Mouse (Mus musculus) C2C12 (cell line): ENCODE data around the gene Ttll1. TPM values are rescaled to one million over a fixed set of nuclear protein-coding genes. Genes with fewer than 3 reads are reported as not detected.

Source experiments
- H3K27me3 ChIP-seq: one replicate; pipeline ENCODE4 v1.6.1; 2011; ENCODE audit not compliant: control insufficient read depth, insufficient read depth, insufficient read length
- H3K36me3 ChIP-seq: one replicate; pipeline ENCODE4 v1.6.1; 2011; ENCODE audit not compliant: control insufficient read depth, insufficient read depth
- H3K4me3 ChIP-seq: one replicate; pipeline ENCODE4 v1.5.1; 2011; ENCODE audit warnings: mild to moderate bottlenecking, control low read depth; ENCODE audit not compliant: poor library complexity, insufficient read depth, severe bottlenecking
- H3K79me2 ChIP-seq: one replicate; pipeline ENCODE4 v1.6.1; 2011; ENCODE audit not compliant: control insufficient read depth, insufficient read depth
- H3K79me3 ChIP-seq: one replicate; pipeline ENCODE4 v1.6.1; 2011; ENCODE audit warnings: low read depth, control low read depth
- H3ac ChIP-seq: one replicate; pipeline ENCODE3; 2011; ENCODE audit warnings: low read depth; ENCODE audit not compliant: control insufficient read depth, insufficient read length
- CEBPB ChIP-seq: IDR thresholded peaks from one replicate; pipeline ENCODE4 v1.6.1; 2011; ENCODE audit warnings: low read depth, mild to moderate bottlenecking, control low read depth, moderate library complexity
- CTCF ChIP-seq: IDR thresholded peaks from one replicate; pipeline ENCODE4 v1.5.1; 2011; ENCODE audit not compliant: control insufficient read depth, insufficient read depth, insufficient read length
- FOSL1 ChIP-seq: IDR thresholded peaks from one replicate; pipeline ENCODE4 v1.8.0; 2011; ENCODE audit warnings: mild to moderate bottlenecking, low read length; ENCODE audit not compliant: poor library complexity, insufficient read depth, severe bottlenecking
- MAX ChIP-seq: IDR thresholded peaks from one replicate; pipeline ENCODE4 v1.6.1; 2011; ENCODE audit warnings: mild to moderate bottlenecking, control low read depth
- MYOD1 ChIP-seq: IDR thresholded peaks from one replicate; pipeline ENCODE4 v1.6.1; 2011; ENCODE audit warnings: low read depth; ENCODE audit not compliant: control insufficient read depth, insufficient read length
- MYOG ChIP-seq: IDR thresholded peaks from one replicate; pipeline ENCODE4 v1.6.1; 2011; ENCODE audit not compliant: control insufficient read depth, insufficient read length; ENCODE audit errors: extremely low read depth
- USF1 ChIP-seq: IDR thresholded peaks from one replicate; pipeline ENCODE4 v1.6.1; 2011; ENCODE audit warnings: low read depth, mild to moderate bottlenecking, control low read depth, moderate library complexity
- microRNA-seq: library from miRNA; unstranded; fragments of <30 nt; microRNA quantifications from one replicate; pipeline ENCODE4, GENCODE M21; 2019; ENCODE audit warnings: borderline microRNAs expressed
- polyA plus RNA-seq: library from polyadenylated mRNA; unstranded; fragments of >200 nt; fragmentation: generic; extraction: Trizol; gene quantifications from one replicate; pipeline ENCODE4 v1.2.1, GENCODE M21; 2012; ENCODE audit warnings: missing spikeins

Gene Ttll1
- polyA plus RNA-seq, 1 experiment, result 28.5 TPM

- no peak for TF ChIP-seq MAX
- no peak for TF ChIP-seq MYOD1
- TF ChIP-seq USF1, result no peak
- no peak for TF ChIP-seq CEBPB
- TF ChIP-seq MYOG, result no peak
- TF ChIP-seq FOSL1, result no peak
- no peak for TF ChIP-seq CTCF
- Histone ChIP-seq H3ac (no peak overlapping the region), H3K4me3 (no peak overlapping the region), H3K27me3 (no peaks in the 10 kb centered on the region), H3K36me3 (peaks cover 11% of the 10 kb centered on the region), H3K79me2 (peaks cover 100% of the 10 kb centered on the region), H3K79me3 (peaks cover 98% of the 10 kb centered on the region)
These were observed 76.0 kb downstream of the Ttll1 start for GRCm38 (mm10) chr15:83434692-83435091.

Small RNAs within 50 kb of the gene (microRNA-seq; reads per million reads assigned to microRNA genes)
- gene Gm24575, result not detected

Other genes with a start within 250 kb of the Ttll1 start
- gene Arfgap3, start 160.6 kb downstream of the Ttll1 start, polyA plus RNA-seq, result 39.6 TPM
- gene Pacsin2, start 46.3 kb downstream of the Ttll1 start, polyA plus RNA-seq, result 101 TPM
- gene Bik, start 16.0 kb upstream of the Ttll1 start, polyA plus RNA-seq, result 0.91 TPM
- gene Tspo, start 52.7 kb upstream of the Ttll1 start, polyA plus RNA-seq, result 693 TPM
- gene Mcat, start 52.9 kb upstream of the Ttll1 start, polyA plus RNA-seq, result 42.4 TPM
- 84.8 TPM for gene Ttll12, start 84.3 kb upstream of the Ttll1 start, polyA plus RNA-seq
- gene Scube1, start 214.1 kb upstream of the Ttll1 start, polyA plus RNA-seq, result not detected